Mouse (Mus musculus) subcutaneous adipose tissue, adult 2 months (tissue): ENCODE data around the gene Olfr131. TPM values are rescaled to one million over a fixed set of nuclear protein-coding genes. Genes with fewer than 3 reads are reported as not detected.

ENCODE experiments used
- polyA plus RNA-seq: library from polyadenylated mRNA; depleted of rRNA; stranded (reverse); fragments of >200 nt; gene quantifications from 2 replicates; pipeline ENCODE4 v1.2.3, GENCODE M21; 2012; ENCODE audit warnings: low replicate concordance; rRNA removed

Olfr131 gene
- not detected in 2 replicates for polyA plus RNA-seq

DNA sequence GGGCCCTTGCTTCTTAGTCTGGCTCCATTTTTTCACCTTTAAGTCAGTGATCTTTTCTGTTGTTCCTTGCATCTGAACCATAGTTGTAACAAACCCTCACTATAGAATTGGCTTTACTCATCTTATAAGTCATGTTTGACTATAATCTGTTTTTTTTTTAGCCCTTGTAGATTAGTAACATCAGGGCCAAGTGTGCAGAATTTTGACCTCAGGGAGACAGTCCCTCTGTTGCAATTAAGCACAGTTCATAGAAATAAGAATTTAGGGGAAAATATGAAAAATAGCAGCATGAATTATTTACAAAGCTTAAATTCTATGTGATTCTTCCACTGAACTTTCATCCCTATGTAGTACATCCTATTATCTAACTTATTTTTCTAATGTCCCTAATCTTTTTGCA, at the start of gene Olfr131:
TSS of gene Olfr131 (minus strand) at position 101 of the 400 bp plus-strand sequence.

DNA sequence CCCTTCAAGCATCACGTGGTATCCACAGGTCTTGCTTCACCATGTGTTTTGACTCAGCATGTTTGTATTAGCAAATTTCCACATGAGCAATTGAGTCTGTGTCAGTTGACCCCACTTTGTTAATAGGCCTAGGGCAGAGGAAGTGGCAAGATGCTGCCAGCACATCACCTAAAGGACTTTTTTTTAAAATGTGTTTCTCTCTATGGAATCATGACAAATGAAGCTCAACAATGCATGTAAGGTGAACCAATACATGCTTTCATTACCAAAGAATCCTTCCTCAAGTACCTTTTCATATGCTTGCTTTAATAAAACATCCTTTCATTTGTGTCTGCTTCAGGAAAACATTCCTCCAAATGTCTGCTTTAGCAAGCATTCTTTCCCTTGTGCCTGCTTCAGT, 45.9 kb upstream of the Olfr131 start, which contains the start of gene Olfr132:
TSS of gene Olfr132 (minus strand) at position 101 of the 400 bp plus-strand sequence.

DNA sequence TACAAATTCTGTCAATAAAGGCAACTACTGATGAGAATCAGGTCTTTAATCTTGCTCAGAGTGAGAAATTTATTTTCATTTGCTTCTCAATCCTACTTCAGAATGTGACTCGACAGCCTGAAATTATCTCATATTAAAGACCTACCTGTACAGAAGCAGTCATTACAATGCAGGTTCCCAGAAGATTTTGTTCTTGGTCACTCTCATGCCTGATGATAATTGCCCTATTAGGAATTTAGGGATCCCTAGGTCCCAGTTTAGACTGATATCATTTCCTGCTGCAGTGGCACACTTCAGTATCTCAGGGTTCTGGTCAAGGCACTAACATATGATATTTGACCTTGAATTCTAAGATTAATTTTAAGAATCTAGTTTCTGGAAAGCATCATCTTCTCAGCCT, 24.9 kb downstream of the Olfr131 start, which contains the start of gene Olfr130:
TSS of gene Olfr130 (plus strand) at position 301 of the 400 bp plus-strand sequence.

DNA sequence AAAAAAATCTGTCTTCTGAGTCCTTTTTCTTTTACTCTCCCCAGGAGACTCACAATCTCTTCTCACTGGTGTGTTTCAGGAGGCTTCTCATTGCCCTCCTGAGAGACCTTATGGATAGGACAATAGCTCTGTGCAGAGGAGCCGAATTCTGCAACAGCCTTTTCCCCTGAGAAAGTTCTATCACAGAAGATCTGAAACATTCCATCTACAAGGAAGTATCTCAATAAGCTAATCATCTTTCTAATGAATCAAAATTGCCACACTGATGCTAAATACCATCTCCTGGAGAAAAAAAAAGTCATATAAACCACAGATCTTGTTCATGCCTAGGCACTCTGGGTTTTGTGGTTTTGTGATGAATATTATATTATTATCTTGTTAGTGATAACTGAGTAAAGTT, 28.5 kb downstream of the Olfr131 start, which contains the start of gene Olfr129:
TSS of gene Olfr129 (minus strand) at position 101 of the 400 bp plus-strand sequence.

Other genes starting within 250 kb of the Olfr131 start
- gene Olfr126, start 241.2 kb downstream of the Olfr131 start, polyA plus RNA-seq: not detected in 2 replicates
- gene Olfr127, start 188.3 kb downstream of the Olfr131 start, polyA plus RNA-seq: not detected in 2 replicates
- gene Olfr128, start 168.1 kb downstream of the Olfr131 start, polyA plus RNA-seq: not detected in 2 replicates
- not detected in 2 replicates for gene Olfr761, start 135.6 kb downstream of the Olfr131 start, polyA plus RNA-seq
- gene Olfr129, start 28.6 kb downstream of the Olfr131 start, polyA plus RNA-seq: not detected in 2 replicates
- gene Olfr130, start 24.8 kb downstream of the Olfr131 start, polyA plus RNA-seq: not detected in 2 replicates
- not detected in 2 replicates for gene Olfr132, start 45.8 kb upstream of the Olfr131 start, polyA plus RNA-seq
- gene Olfr133, start 56.6 kb upstream of the Olfr131 start, polyA plus RNA-seq: not detected in 2 replicates
- not detected in 2 replicates for gene Olfr134, start 82.7 kb upstream of the Olfr131 start, polyA plus RNA-seq
- not detected in 2 replicates for gene Olfr135, start 115.6 kb upstream of the Olfr131 start, polyA plus RNA-seq
- not detected in 2 replicates for gene Olfr138, start 172.3 kb upstream of the Olfr131 start, polyA plus RNA-seq
- not detected in 2 replicates for gene Olfr137, start 218.9 kb upstream of the Olfr131 start, polyA plus RNA-seq
- gene Olfr136, start 241.1 kb upstream of the Olfr131 start, polyA plus RNA-seq: not detected in 2 replicates